Mouse (Mus musculus) MN1 (cell line): ENCODE results near the gene Calb2.

Experiments
- DNase-seq: peaks from one replicate; pipeline ENCODE4 v3.0.0-alpha.2; 2016; ENCODE audit warnings: low spot score

Calb2 gene

GRCm38 (mm10) chr8:110119715-110120114, 48.3 kb downstream of the Calb2 start:
- DNase-seq: no peak

- no peak for DNase-seq
Observed at GRCm38 (mm10) chr8:110102653-110103052, 65.4 kb downstream of the Calb2 start, which contains the start of gene Gm17720. Gm17720 (minus strand) TSS chr8:110102753.

GRCm38 (mm10) chr8:110101676-110102075, 66.3 kb downstream of the Calb2 start:
- DNase-seq: no peak

GRCm38 (mm10) chr8:110100907-110101306, 67.1 kb downstream of the Calb2 start, which contains the start of gene Gm21964:
Gm21964 (plus strand) TSS chr8:110101207.
- DNase-seq: no peak

- DNase-seq: no peak
Observed at GRCm38 (mm10) chr8:110091869-110092268, 76.1 kb downstream of the Calb2 start.
